Mouse (Mus musculus) ZHBTc4 (cell line): Measurements from ENCODE around the gene Gm20696.
A peak's percentile ranks its signal among the peaks of the same experiment; 100 is the strongest.

Source experiments
- DNase-seq: peaks from one replicate; pipeline ENCODE4 v3.0.0-alpha.2; 2011; ENCODE audit warnings: low read depth, low spot score

The Gm20696 gene

DNA sequence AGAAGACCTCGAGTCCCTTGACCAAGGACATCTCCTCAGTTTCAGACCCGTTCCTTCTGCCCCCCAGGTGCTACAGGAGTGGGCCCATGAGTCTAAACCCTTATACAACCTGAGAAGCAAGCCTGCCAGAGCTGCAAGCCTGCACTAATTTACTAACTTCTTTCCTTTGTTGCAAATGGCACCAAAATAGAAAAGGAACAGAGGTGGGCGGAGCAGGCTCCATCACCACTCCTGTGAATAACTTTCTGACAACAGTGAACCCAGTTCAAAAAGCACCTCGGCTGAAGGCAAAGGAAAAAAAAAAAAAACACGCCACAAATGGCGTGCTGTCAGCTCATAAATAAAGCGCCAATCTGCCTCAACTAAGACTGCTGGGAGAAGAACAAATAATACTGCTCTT, 225.5 kb downstream of the Gm20696 start:
- DNase-seq: no peak

DNA sequence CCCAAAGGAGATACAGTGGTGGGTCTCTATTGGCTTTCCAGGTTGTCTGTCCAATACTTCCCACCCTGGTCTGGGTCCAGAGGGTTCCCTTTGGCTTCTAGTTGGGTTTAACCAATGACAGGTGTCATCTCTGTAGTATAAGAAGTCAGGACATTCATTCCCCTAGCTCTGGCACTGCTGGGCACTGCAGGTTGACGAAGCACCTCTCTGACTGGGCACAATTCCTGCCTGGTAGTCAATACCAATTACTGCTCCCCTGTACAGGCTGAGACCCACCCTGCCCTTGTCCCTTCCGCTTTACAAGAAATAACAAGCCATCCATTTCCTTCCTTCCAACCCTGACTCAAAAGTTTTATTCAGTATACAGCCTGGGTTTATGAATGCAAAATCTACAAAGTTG, 226.0 kb downstream of the Gm20696 start:
- no peak for DNase-seq

DNA sequence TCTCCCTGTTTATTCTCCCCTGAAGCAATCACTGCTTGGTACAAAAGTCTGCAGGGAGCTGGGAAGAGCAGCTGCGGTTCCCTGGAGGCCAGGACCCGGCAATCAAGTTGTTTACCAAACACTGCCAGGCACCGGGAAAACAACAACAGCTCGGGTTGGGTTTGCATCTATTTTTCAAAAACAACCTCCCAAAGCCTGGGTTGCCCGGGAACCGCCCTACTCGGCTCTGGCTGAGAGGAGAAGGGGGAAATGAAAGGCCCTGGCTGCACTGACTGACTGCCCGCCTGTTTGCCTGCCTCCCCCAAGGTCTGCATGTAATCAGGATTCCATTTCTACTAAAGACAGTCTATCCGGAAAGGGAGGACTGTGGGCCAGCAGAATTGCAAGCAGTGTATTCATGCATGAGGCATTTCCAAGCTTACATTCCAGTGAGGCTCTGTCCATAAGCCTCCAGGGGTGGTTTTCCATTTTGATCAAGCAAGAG, 226.7 kb downstream of the Gm20696 start:
- peak; percentile 15 for DNase-seq

DNA sequence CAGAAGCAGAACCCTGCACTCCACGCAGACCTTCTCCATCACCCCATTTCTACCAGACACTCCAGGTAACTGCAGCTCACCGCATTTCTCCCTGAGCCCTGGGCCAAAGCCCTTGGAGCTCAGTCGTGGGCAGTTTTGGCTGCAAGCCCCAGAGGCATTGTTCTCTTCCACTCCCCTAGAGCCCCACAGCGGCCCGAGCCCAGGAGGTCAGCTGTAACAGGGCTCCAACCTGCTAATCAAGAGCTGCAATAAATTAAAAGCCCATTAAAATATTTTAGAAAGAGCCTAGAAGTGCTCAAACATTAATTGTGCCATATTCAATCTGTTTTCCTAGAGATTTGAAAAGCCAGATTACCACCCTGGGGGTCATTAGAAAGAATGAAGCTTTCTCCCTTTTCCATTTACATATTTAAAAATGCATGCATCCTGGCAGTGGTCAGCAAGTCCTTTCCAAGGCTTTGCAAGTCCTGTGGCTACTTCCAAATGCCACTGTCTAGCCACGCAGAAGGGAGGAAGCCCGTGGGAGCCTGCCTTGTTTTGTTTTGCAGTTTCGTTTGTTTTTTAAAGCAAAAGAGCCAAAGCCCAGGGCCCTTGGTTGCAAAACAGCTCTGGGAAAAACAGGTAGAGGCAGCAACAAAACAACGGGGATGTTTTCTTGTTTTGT, 227.3 kb downstream of the Gm20696 start:
- no peak for DNase-seq

DNA sequence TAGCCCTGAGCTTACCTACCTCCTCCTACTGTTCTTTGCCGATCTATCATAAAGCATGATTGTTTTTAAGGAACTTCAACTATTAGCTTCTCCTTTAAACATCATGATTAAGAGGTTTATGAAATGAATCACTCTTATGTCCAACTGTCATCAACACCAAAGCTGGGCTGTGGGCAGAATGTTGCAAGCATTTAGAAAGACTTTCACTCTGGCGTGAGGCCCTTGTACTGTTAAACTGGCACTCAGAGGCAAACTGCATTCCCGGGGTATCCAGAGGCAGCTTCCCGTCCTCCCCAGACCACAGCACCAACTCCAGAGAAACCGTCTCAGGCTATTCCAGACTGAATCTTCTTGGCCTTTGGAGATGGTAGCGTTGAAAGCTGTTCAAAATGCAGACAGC, 230.2 kb downstream of the Gm20696 start:
- DNase-seq: no peak

DNA sequence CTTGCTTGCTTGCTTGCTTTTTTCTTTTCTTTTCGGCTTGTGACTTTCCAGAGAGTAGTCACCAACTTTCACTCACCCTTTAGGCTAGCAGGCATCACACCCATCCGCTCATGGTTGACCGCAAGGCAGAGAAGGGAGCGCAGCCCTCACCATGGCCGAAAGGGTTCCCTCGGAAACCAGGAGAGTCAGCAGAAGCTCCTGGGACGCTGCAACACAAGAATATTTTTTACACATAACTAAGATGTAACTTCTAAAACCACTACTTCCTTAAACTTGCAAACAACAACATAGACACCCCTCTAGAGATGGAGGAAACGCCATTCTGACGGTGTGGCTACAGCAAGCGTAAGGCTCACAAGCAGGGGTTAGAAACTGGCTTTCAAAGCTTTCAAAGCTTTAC, 231.5 kb downstream of the Gm20696 start:
- DNase-seq: no peak

DNA sequence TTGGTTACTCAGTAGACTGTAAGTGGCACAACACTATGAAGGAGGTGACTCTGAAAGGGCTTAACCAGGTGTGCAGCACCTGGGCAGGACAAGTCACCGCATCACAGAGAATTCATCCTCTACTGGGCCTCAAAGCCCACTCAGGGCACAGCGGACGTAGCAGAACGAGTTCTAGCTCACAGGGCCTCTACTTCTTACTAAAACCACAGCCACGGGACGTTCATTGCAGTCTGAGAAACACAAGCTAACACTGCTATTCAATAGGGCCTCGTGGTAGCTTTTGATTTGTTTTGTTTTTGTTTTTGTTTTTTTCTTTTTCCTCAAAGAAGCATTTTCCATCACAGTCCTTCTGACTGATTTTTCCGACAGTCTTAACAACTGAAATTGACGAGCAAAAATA, 233.6 kb downstream of the Gm20696 start:
- no peak for DNase-seq

DNA sequence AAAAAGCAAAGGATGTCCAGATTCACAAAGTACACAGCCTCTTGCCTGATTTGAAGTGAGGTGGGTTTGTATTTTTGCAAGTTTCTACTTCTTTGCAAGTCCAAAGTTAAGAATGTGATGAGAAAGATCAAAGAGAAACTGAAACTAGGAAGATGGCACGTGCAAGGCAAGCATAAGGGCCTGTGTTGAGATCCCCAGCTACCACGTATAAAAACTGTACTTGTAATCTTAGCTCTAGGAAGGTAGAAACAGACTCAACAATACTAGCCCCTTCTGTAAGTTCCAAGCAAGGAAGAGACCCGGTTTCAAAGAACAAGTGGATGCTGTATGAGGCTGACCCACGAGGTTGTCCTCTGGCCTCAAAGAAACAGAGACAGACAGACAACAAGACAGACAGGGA, 234.7 kb downstream of the Gm20696 start:
- no peak for DNase-seq

DNA sequence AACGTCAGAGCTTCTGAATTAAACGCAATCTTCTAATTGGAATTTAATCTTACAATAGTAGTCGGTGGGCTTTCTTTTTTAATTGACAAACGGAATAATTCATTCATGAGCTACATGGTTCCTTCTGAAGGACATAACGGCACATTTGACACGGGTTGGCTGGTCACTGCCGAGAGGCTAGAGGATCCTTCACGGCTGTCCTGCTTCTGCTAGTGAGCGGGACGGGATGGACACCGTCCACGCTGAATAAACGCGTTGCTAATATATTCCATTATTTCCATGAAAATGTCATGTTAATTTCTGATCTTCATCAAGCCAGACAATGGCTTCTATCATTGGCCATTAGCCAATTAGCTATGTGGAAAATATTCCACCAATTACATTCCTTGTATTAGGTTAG, 236.0 kb downstream of the Gm20696 start:
- no peak for DNase-seq

DNA sequence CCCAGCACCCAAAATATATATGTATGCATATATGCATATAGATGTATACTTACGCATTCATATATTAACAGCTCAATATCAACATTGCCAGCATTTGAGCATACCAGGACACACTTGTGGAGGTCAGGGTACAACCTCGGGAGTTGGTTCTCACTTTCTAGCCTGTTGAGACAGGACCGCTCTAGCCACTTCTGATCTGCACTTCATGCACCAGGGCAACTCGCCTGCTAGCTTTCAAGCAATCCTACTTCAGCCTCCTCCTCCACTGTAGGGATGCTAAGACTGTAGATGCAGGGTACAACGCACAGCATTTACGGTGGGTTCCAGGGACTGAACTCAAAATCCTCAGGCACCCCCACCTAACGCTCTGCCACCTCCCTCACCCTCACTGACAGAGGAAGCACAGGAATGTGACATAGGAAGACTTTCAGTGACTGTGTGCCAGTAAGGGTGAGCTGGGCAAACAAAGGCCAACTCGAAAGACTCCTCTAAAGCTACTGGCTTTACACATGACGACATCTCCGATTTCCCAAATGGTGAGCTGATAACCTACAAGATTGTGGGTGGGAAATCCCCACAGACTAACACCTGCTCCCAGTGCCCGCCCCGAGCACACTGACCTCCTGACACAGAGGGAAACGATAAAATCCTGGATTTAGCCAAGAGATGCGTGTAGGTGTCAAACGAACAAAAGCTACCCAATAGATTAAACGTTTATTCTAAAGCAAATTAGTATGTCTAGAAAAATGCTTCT, 237.0 kb downstream of the Gm20696 start:
- DNase-seq: no peak

DNA sequence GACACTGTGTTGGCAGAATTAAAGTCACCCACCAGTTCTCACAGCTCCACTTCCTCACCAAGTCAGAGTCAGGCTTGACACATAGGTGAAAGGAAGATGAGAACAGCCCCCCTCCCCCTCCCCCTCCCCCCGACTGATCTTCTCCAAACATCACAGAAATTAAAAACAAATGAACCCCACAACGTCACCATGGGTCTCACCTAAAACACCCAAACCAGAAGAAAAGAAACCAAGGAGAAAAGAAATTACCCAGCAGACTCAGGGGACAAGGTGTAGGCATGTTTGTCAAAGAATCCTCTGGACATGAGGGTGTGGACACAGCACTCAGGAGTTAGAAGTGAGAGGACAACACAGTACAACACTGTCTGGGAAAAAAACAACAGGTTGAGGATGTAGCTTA, 237.6 kb downstream of the Gm20696 start:
- no peak for DNase-seq

DNA sequence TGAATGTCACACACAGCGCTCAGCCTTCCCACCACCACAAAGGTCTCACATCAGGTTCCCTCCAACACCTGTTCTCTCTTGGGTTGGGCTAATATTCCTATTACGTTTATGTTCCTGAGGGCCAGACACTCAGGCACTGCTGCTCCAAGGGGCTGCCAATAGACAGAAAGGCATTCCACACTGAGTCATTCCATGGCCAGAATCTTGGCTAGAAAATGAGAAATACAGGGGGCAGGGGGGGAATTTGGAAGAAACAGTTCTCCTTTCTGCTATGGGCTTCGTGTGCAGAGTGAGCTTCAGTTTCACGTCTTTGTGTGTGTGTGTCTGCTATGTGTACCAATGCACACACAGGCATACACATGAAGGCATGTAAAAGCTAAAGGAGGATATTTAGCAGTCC, 239.3 kb downstream of the Gm20696 start:
- no peak for DNase-seq

DNA sequence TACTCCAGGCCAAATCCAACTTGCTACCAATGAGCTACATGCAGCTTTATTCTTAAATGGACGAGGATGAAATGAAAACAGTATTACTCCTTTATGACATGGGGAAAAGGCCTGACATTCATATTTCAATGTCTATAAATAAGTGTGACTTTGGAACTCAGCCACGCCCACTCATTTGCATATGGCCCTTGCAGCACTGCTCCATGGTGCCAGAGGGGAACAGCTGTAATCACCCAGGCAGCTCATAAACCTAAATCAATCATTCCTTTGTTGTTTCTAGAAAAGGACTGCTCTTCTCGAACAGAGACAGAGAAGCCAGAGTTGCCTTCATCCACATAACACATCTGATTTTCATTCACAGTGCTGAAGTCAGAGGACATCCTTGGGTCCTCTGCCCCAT, 241.6 kb downstream of the Gm20696 start:
- no peak for DNase-seq

DNA sequence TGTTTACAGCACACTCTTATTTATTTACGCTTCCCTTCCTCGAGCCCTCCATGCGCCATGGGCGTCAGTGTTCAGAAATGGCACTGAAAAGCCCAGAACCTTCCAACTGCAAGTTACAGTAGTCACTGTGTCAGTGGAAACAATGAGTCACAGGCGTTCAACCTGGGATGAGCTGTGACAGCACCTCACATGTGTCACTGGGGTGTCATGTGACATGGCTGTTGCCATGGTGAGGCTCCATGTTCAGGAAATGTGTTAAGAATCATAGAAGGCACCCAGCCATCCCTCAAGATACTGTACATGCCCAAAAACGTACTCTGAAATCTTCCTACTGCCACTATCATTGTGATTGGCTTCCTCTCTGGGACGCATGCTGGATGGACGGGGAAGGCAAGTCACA, 245.9 kb downstream of the Gm20696 start:
- DNase-seq: no peak

DNA sequence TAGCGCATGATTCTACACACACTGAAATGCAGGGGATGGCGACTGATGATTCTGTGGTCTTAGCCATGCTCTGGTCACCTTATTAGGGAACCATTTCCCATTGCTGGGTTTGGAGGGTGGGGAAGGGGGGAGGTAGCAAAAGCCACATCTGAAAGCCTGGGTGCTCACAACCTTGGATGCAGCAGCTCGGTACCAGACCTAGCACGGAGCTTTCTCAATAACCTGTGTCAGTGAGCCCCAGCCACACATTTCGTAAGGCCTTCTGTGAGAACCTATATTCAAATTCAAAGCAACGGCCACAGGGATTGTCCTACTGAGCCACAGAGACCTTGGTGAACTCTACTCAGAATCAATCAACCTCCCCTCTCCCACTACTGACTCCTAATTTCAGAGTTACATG, 254.0 kb downstream of the Gm20696 start:
- no peak for DNase-seq

DNA sequence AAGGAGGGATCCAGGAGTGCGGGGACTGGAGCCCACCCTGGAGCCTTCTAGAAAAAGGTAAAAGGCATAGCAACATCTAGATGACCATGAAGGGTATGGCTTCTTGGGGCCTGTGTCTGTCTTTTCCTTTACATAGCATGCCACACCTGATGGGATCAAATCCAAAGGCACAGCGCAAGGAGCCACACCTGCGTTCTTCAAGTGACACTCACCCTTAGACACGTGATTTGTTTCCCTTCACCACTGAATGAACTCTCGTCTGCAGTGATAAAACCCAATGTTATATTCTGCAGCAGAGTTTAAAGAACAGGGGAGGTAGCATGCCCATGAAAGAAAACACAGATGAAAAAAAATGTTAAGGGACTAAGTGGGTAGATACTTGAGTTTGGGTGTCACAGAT, 257.0 kb downstream of the Gm20696 start:
- no peak for DNase-seq

DNA sequence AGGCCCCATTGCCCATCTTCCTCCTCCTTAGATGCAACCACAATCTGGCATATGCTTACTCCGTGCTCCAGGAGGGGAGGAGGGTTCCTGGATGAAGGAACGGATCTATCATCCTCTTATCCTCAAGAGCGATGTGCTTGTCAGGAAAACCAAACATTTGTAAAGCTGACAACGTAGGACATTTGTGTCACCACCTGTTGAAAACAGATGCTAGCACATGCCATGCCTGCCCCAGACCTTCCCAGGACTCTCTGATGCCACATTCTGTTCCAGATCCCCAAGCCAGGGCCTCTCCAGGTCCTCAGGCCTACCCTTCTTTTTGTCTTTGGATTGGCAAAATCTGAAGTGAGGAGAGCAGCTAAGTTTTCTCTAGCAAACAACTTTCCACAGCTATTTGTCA, 257.7 kb downstream of the Gm20696 start:
- no peak for DNase-seq

DNA sequence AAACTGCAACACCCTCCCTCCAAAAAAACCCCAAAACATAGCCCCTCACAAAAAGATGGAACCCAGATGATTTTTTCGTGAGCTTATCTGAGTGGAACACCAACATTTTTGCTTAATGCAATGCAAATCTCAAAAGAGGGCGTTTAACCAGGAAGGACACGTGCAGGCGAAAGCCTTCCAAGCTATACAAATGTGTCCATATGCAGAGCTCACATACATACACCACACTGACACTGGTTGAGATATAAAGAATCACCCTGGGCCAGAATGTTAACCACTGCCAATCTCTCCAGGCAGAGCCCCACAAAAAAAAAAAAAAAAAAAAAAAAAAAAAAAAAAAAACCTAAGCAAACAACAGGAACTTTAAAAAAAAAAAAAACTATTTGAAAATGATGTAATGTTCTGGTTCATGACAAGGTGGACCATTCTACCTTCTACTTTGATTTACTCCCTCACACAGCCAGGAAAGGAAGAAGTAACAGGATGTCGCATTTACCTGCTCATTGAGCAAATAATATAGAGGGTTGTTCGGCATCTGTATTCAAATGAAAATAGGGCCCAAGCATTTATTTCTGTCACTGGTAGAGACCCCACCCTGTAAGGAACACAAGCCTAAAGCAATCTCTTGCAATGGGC, 262.7 kb downstream of the Gm20696 start:
- DNase-seq: no peak

DNA sequence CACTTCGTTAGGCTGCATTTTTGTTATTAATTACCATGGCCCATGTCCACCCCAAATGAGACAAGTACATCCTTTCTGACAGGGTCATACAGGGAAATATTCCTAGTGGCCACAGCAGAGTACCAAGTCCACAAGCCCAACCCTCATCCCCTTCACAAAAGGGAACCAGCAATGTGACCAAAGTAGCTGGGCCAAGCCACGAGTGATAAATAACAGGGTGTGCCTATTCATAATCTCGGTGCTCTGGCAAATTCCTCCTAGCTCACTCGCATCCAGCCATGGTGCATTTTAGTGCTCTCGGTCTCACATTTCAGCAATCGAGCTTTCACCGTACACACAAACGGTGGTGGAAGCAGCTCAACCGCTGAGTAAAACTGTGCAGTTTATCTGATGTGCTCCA, 263.7 kb downstream of the Gm20696 start:
- no peak for DNase-seq

DNA sequence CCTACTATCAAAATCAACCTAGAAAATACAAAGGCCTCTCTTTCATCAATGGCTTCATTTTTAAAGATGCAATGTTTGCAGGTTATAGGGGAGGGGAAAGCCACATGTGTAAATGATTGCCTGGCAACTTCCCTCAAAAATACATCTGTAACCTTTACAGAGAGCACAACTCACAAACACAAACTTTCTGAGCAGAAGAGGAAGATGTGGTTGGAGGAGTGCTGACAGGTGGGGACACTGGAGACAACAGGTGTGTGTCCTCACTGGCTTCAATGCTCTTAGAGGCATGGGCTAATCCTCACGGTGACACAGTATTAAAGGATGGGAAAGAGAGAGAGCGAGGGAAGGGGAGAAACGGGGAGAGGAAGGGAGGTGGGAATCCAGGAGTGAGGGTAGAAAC, 264.2 kb downstream of the Gm20696 start:
- no peak for DNase-seq

DNA sequence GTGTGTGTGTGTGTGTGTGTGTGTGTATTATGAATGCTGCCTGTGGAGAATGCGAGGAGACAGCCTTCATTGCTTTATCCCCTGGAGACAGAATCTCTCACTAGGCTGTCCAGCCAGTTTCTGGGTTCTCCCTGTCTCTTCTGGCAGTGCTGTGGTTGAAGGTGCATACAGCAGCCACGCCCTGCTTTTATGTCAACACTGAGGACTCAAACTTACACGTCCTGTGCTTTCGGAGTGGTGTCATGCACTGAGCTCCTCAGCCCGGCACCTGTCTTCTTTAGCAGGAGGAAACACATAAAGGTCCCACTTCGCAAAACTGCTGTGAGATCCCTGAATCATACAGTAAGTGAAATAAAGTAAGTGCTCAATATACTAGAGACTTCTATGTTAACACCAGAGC, 264.8 kb downstream of the Gm20696 start:
- no peak for DNase-seq

DNA sequence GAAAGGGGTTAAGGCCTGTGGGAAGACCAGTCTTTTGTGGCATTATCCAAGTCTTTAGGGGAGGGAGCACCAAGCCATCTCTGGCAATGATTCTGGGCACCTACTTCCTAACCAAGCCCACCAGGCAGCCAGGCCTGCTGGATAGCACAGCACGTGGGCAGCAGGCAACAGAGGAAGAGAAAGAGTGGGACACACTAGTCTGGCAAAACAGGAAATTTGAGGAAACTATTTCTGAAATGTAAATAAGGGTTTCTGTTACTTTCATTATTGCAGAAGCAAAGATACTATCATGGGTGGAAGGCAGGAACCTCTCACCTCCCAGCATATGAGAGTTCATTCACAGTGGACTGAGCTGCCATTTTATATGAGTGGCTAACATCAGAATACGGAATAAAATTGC, 265.4 kb downstream of the Gm20696 start:
- no peak for DNase-seq

DNA sequence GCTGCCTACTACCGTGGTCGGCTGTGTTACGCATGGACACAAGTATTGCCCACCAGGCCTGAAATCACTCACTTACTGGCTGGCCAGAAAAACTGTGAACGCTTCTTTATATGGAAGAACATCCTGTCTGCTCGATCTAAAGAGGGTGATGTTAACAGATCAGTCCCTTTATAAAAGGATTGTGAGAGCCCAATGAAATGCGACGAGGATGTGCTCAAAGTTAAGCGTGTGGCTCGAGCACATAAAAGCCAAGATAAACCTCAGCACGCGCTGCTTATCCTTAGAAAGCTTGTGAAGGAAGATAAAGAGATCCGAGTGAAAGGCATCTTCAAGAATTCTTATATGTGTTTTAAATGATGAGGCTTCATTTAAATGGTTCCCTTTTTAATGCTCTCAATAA, 270.9 kb downstream of the Gm20696 start:
- no peak for DNase-seq
